Mouse (Mus musculus) embryonic facial prominence, embryonic 13.5 days (tissue): ENCODE data around the gene Ogfod3. TPM values are rescaled to one million over a fixed set of nuclear protein-coding genes. Genes with fewer than 3 reads are reported as not detected.

Source experiments
- ATAC-seq: fragments of 200-750 bp; cut with Nextera tagmentation; 2 replicates; pipeline ENCODE4 v1.8.0; 2017; ENCODE audit warnings: low read depth; ENCODE audit not compliant: insufficient number of reproducible peaks, insufficient read depth, low FRiP score, low TSS enrichment
- H3K27ac ChIP-seq: fragments of 300-500 bp; sonication (generic); 2 replicates; pipeline ENCODE4 v1.5.1; 2015; ENCODE audit warnings: moderate library complexity, mild to moderate bottlenecking, inconsistent platforms
- H3K27me3 ChIP-seq: fragments of 300-500 bp; sonication (generic); 2 replicates; pipeline ENCODE4 v1.6.1; 2015; ENCODE audit warnings: mild to moderate bottlenecking, inconsistent platforms
- H3K36me3 ChIP-seq: fragments of 300-500 bp; sonication (generic); 2 replicates; pipeline ENCODE4 v1.6.1; 2015; ENCODE audit warnings: mild to moderate bottlenecking, inconsistent platforms
- H3K4me1 ChIP-seq: fragments of 300-500 bp; sonication (generic); 2 replicates; pipeline ENCODE4 v1.6.1; 2015; ENCODE audit warnings: inconsistent platforms
- H3K4me2 ChIP-seq: fragments of 300-500 bp; sonication (generic); 2 replicates; pipeline ENCODE4 v1.6.1; 2015; ENCODE audit warnings: moderate library complexity, mild to moderate bottlenecking, inconsistent platforms
- H3K4me3 ChIP-seq: fragments of 300-500 bp; sonication (generic); 2 replicates; pipeline ENCODE4 v1.5.1; 2015; ENCODE audit warnings: mild to moderate bottlenecking, inconsistent platforms
- H3K9ac ChIP-seq: fragments of 300-500 bp; sonication (generic); 2 replicates; pipeline ENCODE4 v1.6.1; 2015; ENCODE audit warnings: mild to moderate bottlenecking, inconsistent platforms
- H3K9me3 ChIP-seq: fragments of 300-500 bp; sonication (generic); 2 replicates; pipeline ENCODE4 v1.6.1; 2016; ENCODE audit warnings: inconsistent platforms
- WGBS: fragments of 180-500 bp; shearing (Covaris S2); methylation state at CpG from one replicate; pipeline ENCODE4 v1.1.7; 2015; ENCODE audit warnings: mixed read lengths; 5-methylcytosine and 5-hydroxymethylcytosine counted together
- polyA plus RNA-seq: library from polyadenylated mRNA; unstranded; fragments of >200 nt; fragmentation: Nextera tagmentation; extraction: Ambion mirVana; gene quantifications from 2 replicates; pipeline ENCODE4 v1.2.1, GENCODE M21; 2015

Gene Ogfod3
- polyA plus RNA-seq, 1 experiment from 2014 or later, result 18.5 TPM

GRCm38 (mm10) chr11:121145865-121146264 lies 58.6 kb downstream of the Ogfod3 start, which contains the start of gene Tex19.1:
TSS of gene Tex19.1 (plus strand) at chr11:121146143.
- Histone ChIP-seq H3K4me3 (no peak within 1 kb of the TSS), H3K4me2 (no peak within 1 kb of the TSS), H3K27ac (no peak within 1 kb of the TSS), H3K27me3 (no peaks in the 10 kb centered on the region), H3K4me1 (no peaks in the 10 kb centered on the region), H3K9me3 (no peaks in the 10 kb centered on the region), H3K9ac (no peak within 1 kb of the TSS), H3K36me3 (no peaks in the 10 kb centered on the region)
- 91% methylated on average over 22 of the region's 22 CpGs for WGBS
- ATAC-seq, result no peak

GRCm38 (mm10) chr11:121143325-121144015 lies 61.0 kb downstream of the Ogfod3 start:
- H3K9me3 ChIP-seq, result no peaks in the 10 kb centered on the region
- no peak overlapping the region for H3K4me3 ChIP-seq
- H3K27ac ChIP-seq, result no peak overlapping the region
- no peak for ATAC-seq
- no peak overlapping the region for H3K9ac ChIP-seq
- no peaks in the 10 kb centered on the region for H3K36me3 ChIP-seq
- H3K4me2 ChIP-seq, result no peak overlapping the region
- 73% methylated on average over 9 of the region's 9 CpGs for WGBS
- no peaks in the 10 kb centered on the region for H3K4me1 ChIP-seq
- no peaks in the 10 kb centered on the region for H3K27me3 ChIP-seq

GRCm38 (mm10) chr11:121138732-121139131 lies 65.8 kb downstream of the Ogfod3 start:
- Histone ChIP-seq H3K4me2 (no peak overlapping the region), H3K36me3 (no peaks in the 10 kb centered on the region), H3K27me3 (no peaks in the 10 kb centered on the region), H3K27ac (no peak overlapping the region), H3K4me1 (no peaks in the 10 kb centered on the region), H3K4me3 (no peak overlapping the region), H3K9ac (no peak overlapping the region), H3K9me3 (no peaks in the 10 kb centered on the region)
- no peak for ATAC-seq
- 54% methylated on average over 6 of the region's 6 CpGs for WGBS

GRCm38 (mm10) chr11:121137682-121138081 lies 66.8 kb downstream of the Ogfod3 start:
- H3K4me1 ChIP-seq, result no peaks in the 10 kb centered on the region
- WGBS, result 80% methylated on average over 5 of the region's 5 CpGs
- H3K9me3 ChIP-seq, result no peaks in the 10 kb centered on the region
- H3K9ac ChIP-seq, result no peak overlapping the region
- H3K4me3 ChIP-seq, result no peak overlapping the region
- ATAC-seq, result no peak
- no peaks in the 10 kb centered on the region for H3K36me3 ChIP-seq
- no peak overlapping the region for H3K27ac ChIP-seq
- no peak overlapping the region for H3K4me2 ChIP-seq
- no peaks in the 10 kb centered on the region for H3K27me3 ChIP-seq

DNA sequence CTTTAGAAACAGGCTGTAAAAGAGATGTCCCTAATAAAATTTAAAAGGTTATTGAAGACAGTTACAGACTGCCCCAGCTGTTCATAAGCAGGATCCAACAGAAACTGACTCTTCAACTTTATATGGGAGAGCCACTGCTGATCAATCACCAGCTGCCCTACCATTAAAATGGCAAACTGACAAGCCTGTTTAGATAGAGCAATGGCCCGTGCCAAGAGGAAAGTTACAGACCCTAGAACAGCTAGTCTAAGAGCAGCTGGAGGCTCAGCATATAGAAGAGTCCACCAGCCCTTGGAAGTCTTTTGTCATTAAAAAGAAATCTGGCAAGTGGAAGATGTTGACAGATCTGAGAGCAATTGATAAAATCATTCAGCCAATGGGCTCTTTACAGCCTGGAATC lies 69.9 kb downstream of the Ogfod3 start:
- Histone ChIP-seq H3K4me2 (no peak overlapping the region), H3K27ac (no peak overlapping the region), H3K27me3 (no peaks in the 10 kb centered on the region), H3K9ac (no peak overlapping the region), H3K36me3 (no peaks in the 10 kb centered on the region), H3K4me1 (no peaks in the 10 kb centered on the region), H3K4me3 (no peak overlapping the region), H3K9me3 (no peaks in the 10 kb centered on the region)
- ATAC-seq, result no peak
- WGBS, result 81% methylated on average over 1 of the region's 1 CpGs

GRCm38 (mm10) chr11:121129616-121130015 lies 74.9 kb downstream of the Ogfod3 start:
- Histone ChIP-seq H3K4me2 (no peak overlapping the region), H3K9ac (no peak overlapping the region), H3K27me3 (no peaks in the 10 kb centered on the region), H3K4me1 (no peaks in the 10 kb centered on the region), H3K4me3 (no peak overlapping the region), H3K36me3 (no peaks in the 10 kb centered on the region), H3K9me3 (no peaks in the 10 kb centered on the region), H3K27ac (no peak overlapping the region)
- no peak for ATAC-seq
- WGBS, result 48% methylated on average over 1 of the region's 1 CpGs

Other genes with a start within 250 kb of the Ogfod3 start
- gene Csnk1d, start 213.4 kb downstream of the Ogfod3 start, polyA plus RNA-seq, result 132 and 134 TPM in 2 replicates
- gene Cd7, start 165.3 kb downstream of the Ogfod3 start, polyA plus RNA-seq, result 0.28 and 0.49 TPM in 2 replicates
- 0.59 and 0.99 TPM in 2 replicates for gene Sectm1b, start 141.1 kb downstream of the Ogfod3 start, polyA plus RNA-seq
- gene Sectm1a, start 123.5 kb downstream of the Ogfod3 start, polyA plus RNA-seq, result 0.26 and 0.52 TPM in 2 replicates
- gene Tex19.2, start 86.0 kb downstream of the Ogfod3 start, polyA plus RNA-seq, result not detected in 2 replicates
- 0.11 TPM in 1 of 2 replicates, not detected in the other for gene Tex19.1, start 58.6 kb downstream of the Ogfod3 start, polyA plus RNA-seq
- 0.15 TPM in 1 of 2 replicates, not detected in the other for gene Uts2r, start 44.4 kb downstream of the Ogfod3 start, polyA plus RNA-seq
- gene Hexdc, start 278 bp downstream of the Ogfod3 start, polyA plus RNA-seq, result 8.8 and 9.3 TPM in 2 replicates
- 44.6 and 45.1 TPM in 2 replicates for gene Cybc1, start 24.6 kb upstream of the Ogfod3 start, polyA plus RNA-seq
- gene Narf, start 32.5 kb upstream of the Ogfod3 start, polyA plus RNA-seq, result 61.4 and 67.7 TPM in 2 replicates
- gene Foxk2, start 55.3 kb upstream of the Ogfod3 start, polyA plus RNA-seq, result 9.9 and 10.6 TPM in 2 replicates
- 98.3 and 102 TPM in 2 replicates for gene Wdr45b, start 149.7 kb upstream of the Ogfod3 start, polyA plus RNA-seq
- 10.7 and 13.1 TPM in 2 replicates for gene Rab40b, start 183.5 kb upstream of the Ogfod3 start, polyA plus RNA-seq
- gene Fn3krp, start 216.7 kb upstream of the Ogfod3 start, polyA plus RNA-seq, result 10.8 and 12.4 TPM in 2 replicates
- 1.3 and 1.4 TPM in 2 replicates for gene Fn3k, start 230.2 kb upstream of the Ogfod3 start, polyA plus RNA-seq
- gene Tbcd, start 247.2 kb upstream of the Ogfod3 start, polyA plus RNA-seq, result 42.1 and 42.5 TPM in 2 replicates